Mouse (Mus musculus): ENCODE results near the gene Mark3. TPM values are rescaled to one million over a fixed set of nuclear protein-coding genes. Genes with fewer than 3 reads are reported as not detected.

Mark3 gene
- total and polyA plus RNA-seq, 3 experiments, result 34.3 to 51.2 (median 40.2) TPM

- Histone ChIP-seq H3K4me1 (ENCODE audit: control insufficient read depth in 1 of 2, insufficient read depth in 2 of 2) (peaks cover 0 to 10% of the 10 kb centered on the region in 2 experiments; a peak in 2 of 4 replicates), H3K9ac (ENCODE audit: insufficient read depth, low read depth) (no peak overlapping the region), H3K27ac (ENCODE audit: insufficient read depth, low read depth) (no peak overlapping the region), H3K79me2 (replicated peaks; ENCODE audit: control insufficient read depth, extremely low read depth, insufficient read depth, poor library complexity, severe bottlenecking) (no peaks in the 10 kb centered on the region), H3K4me2 (ENCODE audit: insufficient read depth, low read depth, poor library complexity, severe bottlenecking) (no peak overlapping the region), H3K9me3 (replicated peaks; ENCODE audit: low read length) (no peaks in the 10 kb centered on the region), H3K27me3 (replicated peaks) (no peaks in the 10 kb centered on the region), H3K36me3 (replicated peaks in 1 of 2; ENCODE audit: control insufficient read depth in 1 of 2, insufficient read depth in 1 of 2, low read length in 1 of 2) (peaks cover 0 to 3% of the 10 kb centered on the region in 2 experiments), H3K4me3 (replicated peaks in 1 of 3; ENCODE audit: low read depth in 2 of 3, low read length in 2 of 3, poor library complexity in 1 of 3) (no peak overlapping the region)
- TF ChIP-seq USF1 (IDR thresholded peaks at IDR 0.05; ENCODE audit: low read depth, low read length), result no peak
- no peak for TF ChIP-seq ETS1 (conservative IDR thresholded peaks at IDR 0.05; ENCODE audit: low read depth, low read length)
- TF ChIP-seq ZKSCAN1 (IDR thresholded peaks at IDR 0.05; ENCODE audit: borderline replicate concordance, low read depth, low read length), result no peak
- TF ChIP-seq MYC (IDR thresholded peaks at IDR 0.05; ENCODE audit: low read depth, low read length), result no peak
- TF ChIP-seq ZMIZ1 (IDR thresholded peaks at IDR 0.05; ENCODE audit: low read depth, low read length), result no peak
- no peak for TF ChIP-seq MXI1 (IDR thresholded peaks at IDR 0.05; ENCODE audit: low read depth, low read length)
- no peak for TF ChIP-seq HCFC1 (IDR thresholded peaks at IDR 0.05; ENCODE audit: low read depth, low read length)
- TF ChIP-seq RAD21 (IDR thresholded peaks at IDR 0.05; ENCODE audit: low read depth, low read length), result no peak
- TF ChIP-seq EP300 (IDR thresholded peaks at IDR 0.05; ENCODE audit: low read length), result no peak
- no peak for TF ChIP-seq MAZ (IDR thresholded peaks at IDR 0.05; ENCODE audit: low read depth, low read length)
- TF ChIP-seq MAX (IDR thresholded peaks at IDR 0.05; ENCODE audit: low read length), result no peak
- no peak for TF ChIP-seq TBP (conservative IDR thresholded peaks at IDR 0.05; ENCODE audit: low read depth, low read length)
- TF ChIP-seq TCF12 (IDR thresholded peaks at IDR 0.05; ENCODE audit: low read depth, low read length), result no peak
- no peak for TF ChIP-seq UBTF (IDR thresholded peaks at IDR 0.05; ENCODE audit: low read depth, low read length)
- TF ChIP-seq MAFK (IDR thresholded peaks at IDR 0.05; ENCODE audit: insufficient replicate concordance, low read length), result no peak
- DNase-seq (ENCODE audit: extremely low read depth), result no peak
- dilution Hi-C loops (cut with MboI; ENCODE audit: extremely low pct_ligation_motif_present, extremely low pct_unique_long_range_greater_than_20kb, low sequenced_read_pairs), result no loop called here
- in situ Hi-C loops (cut with MboI; ENCODE audit: low pct_ligation_motif_present, low pct_unique_long_range_greater_than_20kb, low sequenced_read_pairs), result no loop called here
Observed at GRCm38 (mm10) chr12:111529192-111529591, 45.1 kb upstream of the Mark3 start.

DNA sequence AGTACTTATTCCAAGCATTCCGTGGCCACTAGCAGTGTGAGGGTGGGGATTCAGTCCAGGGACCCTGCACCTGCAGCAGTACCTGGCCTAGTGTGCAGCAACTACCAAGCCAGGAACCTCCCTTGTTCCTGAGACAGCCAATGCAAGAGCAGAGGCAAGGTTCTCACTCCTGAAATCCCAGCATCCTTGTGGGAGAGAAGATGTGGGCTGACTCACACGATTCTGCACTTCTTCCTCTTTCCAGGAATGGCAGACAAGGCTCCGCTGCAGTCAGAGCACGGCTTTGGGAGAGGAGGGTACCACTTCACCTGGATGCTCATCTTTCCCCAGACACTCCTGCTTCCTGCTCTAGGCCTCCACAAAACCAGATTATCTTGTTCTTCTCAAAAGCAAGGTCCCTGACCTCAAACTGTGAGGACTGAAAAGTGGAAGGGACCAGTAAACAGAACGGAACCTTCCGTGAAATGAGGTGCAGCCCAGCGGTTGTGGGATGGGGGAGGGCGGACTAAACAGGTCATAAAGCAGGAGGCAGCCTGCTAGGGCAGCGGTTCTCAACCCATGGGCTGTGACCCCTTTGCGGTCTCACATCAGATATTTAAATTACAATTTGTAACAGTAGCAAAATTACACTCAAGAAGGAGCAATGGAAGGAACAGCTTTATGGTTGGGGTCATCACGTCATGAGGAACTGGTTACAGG, 41.1 kb upstream of the Mark3 start:
- H3K9ac ChIP-seq (ENCODE audit: insufficient read depth, low read depth), result no peak overlapping the region
- H3K27me3 ChIP-seq (replicated peaks), result no peaks in the 10 kb centered on the region
- DNase-seq (ENCODE audit: extremely low read depth), result no peak
- H3K4me2 ChIP-seq (ENCODE audit: insufficient read depth, low read depth, poor library complexity, severe bottlenecking), result no peak overlapping the region
- in situ Hi-C loops (cut with MboI; ENCODE audit: low pct_ligation_motif_present, low pct_unique_long_range_greater_than_20kb, low sequenced_read_pairs) (no loop called here), dilution Hi-C loops (cut with MboI; ENCODE audit: extremely low pct_ligation_motif_present, extremely low pct_unique_long_range_greater_than_20kb, low sequenced_read_pairs) (no loop called here)
- H3K36me3 ChIP-seq (replicated peaks in 1 of 2; ENCODE audit: control insufficient read depth in 1 of 2, insufficient read depth in 1 of 2, low read length in 1 of 2), result no peaks in the 10 kb centered on the region
- peaks cover 5 to 27% of the 10 kb centered on the region in 2 experiments for H3K4me1 ChIP-seq (ENCODE audit: control insufficient read depth in 1 of 2, insufficient read depth in 2 of 2)
- H3K27ac ChIP-seq (ENCODE audit: insufficient read depth, low read depth), result no peak overlapping the region
- 0 out of 2 replicates have a peak, but pooled peaks cover 4% of the 10 kb centered on the region for H3K79me2 ChIP-seq (replicated peaks; ENCODE audit: control insufficient read depth, extremely low read depth, insufficient read depth, poor library complexity, severe bottlenecking)
- TF ChIP-seq TBP (conservative IDR thresholded peaks at IDR 0.05; ENCODE audit: low read depth, low read length) (0 out of 2 replicates have a peak, but pooled peaks have one; percentile 10), USF2 (conservative IDR thresholded peaks at IDR 0.05; ENCODE audit: low read depth, low read length) (no peak), POLR2A (IDR thresholded peaks at IDR 0.05; ENCODE audit: low read depth, low read length) (peak; percentile 44; the same call in 1 of the 2 replicates)
- H3K9me3 ChIP-seq (replicated peaks; ENCODE audit: low read length), result no peaks in the 10 kb centered on the region
- H3K4me3 ChIP-seq (replicated peaks in 1 of 3; ENCODE audit: low read depth in 2 of 3, low read length in 2 of 3, poor library complexity in 1 of 3), result no peak overlapping the region
